Mouse (Mus musculus): ENCODE measurements around the gene Tulp4.
"Not testable (repeated sequence)": the region's sequence is repeated elsewhere in the genome, so short reads cannot be mapped to it uniquely, and the experiment has no call there.

Gene Tulp4

GRCm38 (mm10) chr17:6283137-6283536, 176.9 kb downstream of the Tulp4 start:
- DNase-seq = not testable (repeated sequence)

- DNase-seq = not testable (repeated sequence)
These were observed 179.9 kb downstream of the Tulp4 start for GRCm38 (mm10) chr17:6286169-6286568.

- not testable (repeated sequence) for DNase-seq
These were observed 182.8 kb downstream of the Tulp4 start for GRCm38 (mm10) chr17:6289045-6289444.

DNA sequence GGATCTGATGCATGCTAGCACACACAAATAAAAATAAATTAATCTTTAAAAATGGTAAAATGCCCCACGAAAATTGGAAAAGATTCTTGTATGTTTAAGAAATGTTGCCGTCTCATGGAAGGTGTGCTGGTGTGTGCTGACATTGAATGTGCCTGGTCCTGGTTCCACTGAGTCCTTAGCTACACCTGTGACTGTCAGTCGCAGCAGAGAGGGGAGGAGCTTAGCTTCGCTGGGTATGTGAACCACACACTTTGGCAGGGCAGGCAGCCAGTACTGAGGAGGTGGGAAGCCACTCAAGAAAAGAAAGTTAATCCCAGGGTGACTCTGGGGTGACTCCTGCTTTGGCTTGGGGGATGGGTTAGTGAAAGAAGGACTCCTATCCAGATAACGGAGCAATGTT, 187.6 kb downstream of the Tulp4 start:
- not testable (repeated sequence) for DNase-seq

GRCm38 (mm10) chr17:6297060-6297795, 191.0 kb downstream of the Tulp4 start:
- not testable (repeated sequence) for DNase-seq

DNA sequence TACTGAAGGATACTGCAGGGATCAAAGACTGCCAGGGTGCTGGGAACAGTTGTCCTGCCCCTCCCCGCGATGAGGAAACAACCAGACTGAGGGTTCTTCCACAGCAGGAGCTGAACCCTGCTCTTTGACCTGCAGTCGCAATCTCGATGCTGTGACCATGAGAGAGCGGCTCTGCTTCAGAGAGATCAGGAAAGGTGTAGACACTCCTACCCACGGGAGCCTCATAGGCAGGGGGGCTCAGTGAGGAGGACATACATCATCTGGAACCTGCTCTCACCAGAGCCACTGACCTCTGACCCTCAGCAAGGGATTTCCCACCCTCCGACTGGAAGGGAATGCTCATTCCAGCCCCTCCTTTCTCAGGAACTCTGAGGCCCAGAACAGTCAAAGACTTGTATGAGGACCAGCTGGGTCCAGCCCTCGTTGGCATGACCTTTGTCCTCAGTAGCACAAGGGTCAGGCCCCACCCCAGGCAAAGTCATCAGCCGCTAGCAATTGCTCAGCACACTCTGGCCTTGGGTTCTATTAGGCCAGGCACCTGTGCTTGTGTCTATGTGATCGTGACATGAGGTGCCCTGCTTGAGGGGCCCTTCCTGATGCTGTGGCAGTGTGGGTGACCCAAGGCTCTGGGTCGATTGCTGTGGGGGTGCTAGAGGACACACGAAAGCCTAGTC, 194.1 kb downstream of the Tulp4 start:
- not testable (repeated sequence) for DNase-seq

Data from right cerebral cortex, postnatal 25 days (tissue).